Mouse (Mus musculus) lung, embryonic 14.5 days (tissue): ENCODE results near the gene Irs2. TPM values are rescaled to one million over a fixed set of nuclear protein-coding genes. Genes with fewer than 3 reads are reported as not detected.

Experiments
- ATAC-seq: fragments of 200-750 bp; cut with Nextera tagmentation; 2 replicates; pipeline ENCODE4 v1.8.0; 2017; ENCODE audit warnings: mild to moderate bottlenecking, moderate TSS enrichment, moderate library complexity; ENCODE audit not compliant: insufficient read depth
- DNase-seq: peaks from one replicate; pipeline ENCODE4 v3.0.0-alpha.2; 2015
- H3K27ac ChIP-seq: fragments of 300-500 bp; sonication (generic); 2 replicates; pipeline ENCODE4 v1.5.1; 2014; ENCODE audit warnings: low read depth, mild to moderate bottlenecking, moderate library complexity
- H3K27me3 ChIP-seq: fragments of 300-500 bp; sonication (generic); 2 replicates; pipeline ENCODE4 v1.6.1; 2014; ENCODE audit warnings: low read length, control low read depth; ENCODE audit not compliant: insufficient read depth
- H3K36me3 ChIP-seq: fragments of 300-500 bp; sonication (generic); 2 replicates; pipeline ENCODE4 v1.6.1; 2014; ENCODE audit warnings: control low read depth; ENCODE audit not compliant: insufficient read depth
- H3K4me1 ChIP-seq: fragments of 300-500 bp; sonication (generic); 2 replicates; pipeline ENCODE4 v1.6.1; 2014; ENCODE audit warnings: antibody characterized with exemption, control low read depth; ENCODE audit not compliant: insufficient read depth
- H3K4me2 ChIP-seq: fragments of 300-500 bp; sonication (generic); 2 replicates; pipeline ENCODE4 v1.6.1; 2014; ENCODE audit warnings: mild to moderate bottlenecking
- H3K4me3 ChIP-seq: fragments of 300-500 bp; sonication (generic); 2 replicates; pipeline ENCODE4 v1.5.1; 2014; ENCODE audit warnings: low read depth, low read length
- H3K9ac ChIP-seq: fragments of 300-500 bp; sonication (generic); 2 replicates; pipeline ENCODE4 v1.6.1; 2014
- H3K9me3 ChIP-seq: fragments of 300-500 bp; sonication (generic); 2 replicates; pipeline ENCODE4 v1.6.1; 2016; ENCODE audit warnings: low read depth, low read length, control low read depth
- CTCF ChIP-seq: IDR thresholded peaks from 2 replicates; pipeline ENCODE4 v1.5.1; 2016; ENCODE audit warnings: antibody characterized with exemption, low read depth
- WGBS: fragments of 180-500 bp; shearing (Covaris S2); extraction: QIAGEN DNeasy Blood & Tissue Kit; methylation state at CpG from one replicate; pipeline ENCODE4 v1.1.7; 2014; 5-methylcytosine and 5-hydroxymethylcytosine counted together
- polyA plus RNA-seq: library from polyadenylated mRNA; unstranded; fragments of >200 nt; fragmentation: Nextera tagmentation; extraction: Ambion mirVana; gene quantifications from 2 replicates; pipeline ENCODE4 v1.2.1, GENCODE M21; 2014

Irs2 gene
- polyA plus RNA-seq, 1 experiment from 2014 or later: 5.7 TPM

- TF ChIP-seq CTCF: no peak
- H3K4me2 ChIP-seq: no peak overlapping the region
- WGBS: 53% methylated on average over 4 of the region's 4 CpGs
- no peak for ATAC-seq
- H3K36me3 ChIP-seq: no peaks in the 10 kb centered on the region
- no peak overlapping the region for H3K9ac ChIP-seq
- no peaks in the 10 kb centered on the region for H3K9me3 ChIP-seq
- peak; percentile 21 for DNase-seq
- no peaks in the 10 kb centered on the region for H3K27me3 ChIP-seq
- H3K27ac ChIP-seq: no peak overlapping the region
- H3K4me3 ChIP-seq: no peak overlapping the region
- no peaks in the 10 kb centered on the region for H3K4me1 ChIP-seq
These were observed 35.3 kb upstream of the Irs2 start for GRCm38 (mm10) chr8:11043591-11043990.

GRCm38 (mm10) chr8:11042872-11043587 is 34.8 kb upstream of the Irs2 start:
- no peak for ATAC-seq
- H3K27me3 ChIP-seq: no peaks in the 10 kb centered on the region
- no peaks in the 10 kb centered on the region for H3K4me1 ChIP-seq
- no peak overlapping the region for H3K4me2 ChIP-seq
- H3K4me3 ChIP-seq: no peak overlapping the region
- no peak overlapping the region for H3K27ac ChIP-seq
- H3K9me3 ChIP-seq: no peaks in the 10 kb centered on the region
- DNase-seq: no peak
- H3K9ac ChIP-seq: no peak overlapping the region
- WGBS: 73% methylated on average over 9 of the region's 9 CpGs
- no peaks in the 10 kb centered on the region for H3K36me3 ChIP-seq
- TF ChIP-seq CTCF: no peak

DNA sequence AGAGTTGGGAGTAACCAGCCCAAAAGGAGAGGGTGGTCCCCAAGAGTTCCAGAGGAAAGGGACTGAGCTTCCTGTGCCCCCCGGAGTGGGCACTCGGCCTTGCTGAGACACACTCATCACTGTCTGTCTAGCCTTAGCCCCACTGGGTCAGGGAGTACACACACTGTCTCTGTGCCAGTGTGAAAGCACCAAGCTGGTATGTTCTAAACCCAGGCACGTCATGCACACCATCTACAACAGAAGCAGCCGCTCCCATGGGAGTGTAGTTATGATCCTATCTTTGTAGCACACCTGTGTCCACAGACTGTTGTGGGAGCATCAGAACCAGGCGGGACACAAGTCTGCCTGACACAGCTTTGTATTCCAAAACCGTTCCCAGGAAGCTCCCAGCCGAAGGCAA is 31.8 kb upstream of the Irs2 start:
- Histone ChIP-seq H3K4me1 (no peaks in the 10 kb centered on the region), H3K27me3 (no peaks in the 10 kb centered on the region), H3K36me3 (no peaks in the 10 kb centered on the region), H3K4me3 (no peak overlapping the region), H3K27ac (no peak overlapping the region), H3K9me3 (no peaks in the 10 kb centered on the region), H3K9ac (no peak overlapping the region), H3K4me2 (no peak overlapping the region)
- DNase-seq (no peak), ATAC-seq (no peak)
- TF ChIP-seq CTCF: no peak
- 78% methylated on average over 7 of the region's 7 CpGs for WGBS

DNA sequence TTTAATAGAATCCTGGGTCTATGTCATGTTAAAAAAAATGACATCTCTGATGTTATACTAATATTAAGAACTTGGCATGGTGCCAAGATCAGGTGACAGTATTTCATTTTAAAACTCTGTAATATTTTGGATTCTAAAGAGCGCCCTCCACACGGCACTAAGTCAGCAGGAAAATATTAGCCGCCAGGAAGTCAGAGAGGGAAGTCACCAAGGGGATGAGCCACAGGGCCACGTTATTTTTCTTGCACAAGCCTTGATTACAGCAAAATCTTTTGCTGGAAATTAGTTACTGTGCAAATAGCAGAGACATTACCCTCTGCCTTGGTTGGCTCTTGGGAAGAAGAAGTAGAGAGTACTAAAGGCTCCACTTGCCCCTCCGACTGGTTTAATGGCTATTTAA is 30.5 kb upstream of the Irs2 start:
- ATAC-seq (no peak), DNase-seq (no peak)
- no peaks in the 10 kb centered on the region for H3K4me1 ChIP-seq
- TF ChIP-seq CTCF: no peak
- no peak overlapping the region for H3K27ac ChIP-seq
- H3K9me3 ChIP-seq: no peaks in the 10 kb centered on the region
- no peak overlapping the region for H3K4me2 ChIP-seq
- no peak overlapping the region for H3K4me3 ChIP-seq
- no peak overlapping the region for H3K9ac ChIP-seq
- H3K36me3 ChIP-seq: no peaks in the 10 kb centered on the region
- 67% methylated on average over 5 of the region's 5 CpGs for WGBS
- no peaks in the 10 kb centered on the region for H3K27me3 ChIP-seq

- no peak overlapping the region for H3K9ac ChIP-seq
- no peak overlapping the region for H3K4me3 ChIP-seq
- H3K36me3 ChIP-seq: no peaks in the 10 kb centered on the region
- ATAC-seq (no peak), DNase-seq (no peak)
- no peak overlapping the region for H3K27ac ChIP-seq
- no peaks in the 10 kb centered on the region for H3K9me3 ChIP-seq
- TF ChIP-seq CTCF: no peak
- no peaks in the 10 kb centered on the region for H3K4me1 ChIP-seq
- H3K4me2 ChIP-seq: no peak overlapping the region
- 84% methylated on average over 5 of the region's 5 CpGs for WGBS
- H3K27me3 ChIP-seq: no peaks in the 10 kb centered on the region
These were observed 30.1 kb upstream of the Irs2 start for GRCm38 (mm10) chr8:11038367-11038766.

DNA sequence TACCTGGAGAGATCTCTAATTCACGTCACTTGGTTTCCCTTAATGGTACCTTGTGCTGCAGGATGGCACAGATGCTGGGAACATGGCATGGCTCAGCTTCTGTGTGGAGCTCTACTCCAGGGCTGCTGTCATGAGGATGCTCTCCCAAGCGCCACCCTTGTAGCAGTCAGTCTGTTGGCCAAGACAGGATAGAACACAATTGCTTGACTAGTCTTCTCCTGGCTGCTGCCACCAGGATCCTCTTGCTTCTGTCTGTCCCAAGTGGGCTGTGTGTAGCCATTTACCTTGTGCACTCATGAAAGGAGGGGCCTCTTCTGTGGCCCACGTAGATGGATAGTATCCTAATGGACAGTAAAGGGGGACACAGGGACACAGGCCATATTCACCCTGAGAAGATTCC is 28.5 kb upstream of the Irs2 start:
- TF ChIP-seq CTCF: no peak
- DNase-seq (no peak), ATAC-seq (no peak)
- Histone ChIP-seq H3K36me3 (no peaks in the 10 kb centered on the region), H3K4me1 (no peaks in the 10 kb centered on the region), H3K9ac (no peak overlapping the region), H3K4me3 (no peak overlapping the region), H3K27me3 (no peaks in the 10 kb centered on the region), H3K27ac (no peak overlapping the region), H3K9me3 (no peaks in the 10 kb centered on the region), H3K4me2 (no peak overlapping the region)
- WGBS: 91% methylated on average over 3 of the region's 3 CpGs

DNA sequence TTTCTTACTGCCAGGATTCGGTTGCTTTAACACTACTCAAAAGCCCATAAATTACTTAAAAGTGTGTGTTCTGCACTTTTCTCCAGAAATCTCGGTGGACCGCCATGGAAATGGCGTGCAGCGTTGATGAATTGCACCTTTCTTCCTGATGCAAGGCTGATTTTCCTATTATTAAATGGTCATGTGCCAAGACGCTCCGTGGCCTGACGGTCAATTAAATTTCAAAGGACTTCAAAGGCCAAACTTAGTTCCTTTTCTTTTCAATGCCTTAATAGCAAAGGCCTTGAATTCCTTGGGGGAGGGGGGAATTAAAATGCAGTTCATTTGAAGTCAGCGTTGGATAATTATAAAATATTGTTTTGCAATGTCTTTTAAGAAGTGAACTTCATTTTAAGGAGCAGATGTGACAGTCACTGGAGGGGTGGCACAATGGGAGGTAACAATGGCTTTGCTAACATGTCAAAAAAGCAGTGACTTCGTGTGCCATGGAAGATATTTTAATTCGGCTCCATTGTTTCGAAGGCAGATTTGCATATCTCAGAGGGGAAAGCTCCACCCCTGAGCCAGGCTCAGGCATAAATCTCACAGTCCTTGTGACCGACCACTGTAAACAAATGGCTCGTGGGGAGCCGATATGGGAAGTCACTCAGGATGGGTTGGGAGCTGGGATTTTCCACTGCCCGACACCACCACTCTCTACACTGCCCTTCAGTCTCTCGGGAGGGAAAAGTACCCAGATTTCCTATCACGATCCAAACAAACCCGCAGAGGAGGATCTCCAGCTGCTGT is 27.6 kb upstream of the Irs2 start:
- no peak overlapping the region for H3K4me3 ChIP-seq

More for the DNA sequence above, 27.6 kb upstream of the Irs2 start:
- Histone ChIP-seq H3K27me3 (no peaks in the 10 kb centered on the region), H3K36me3 (no peaks in the 10 kb centered on the region), H3K4me2 (peak overlapping the region; percentile 41), H3K9me3 (no peaks in the 10 kb centered on the region), H3K9ac (no peak overlapping the region), H3K4me1 (no peaks in the 10 kb centered on the region), H3K27ac (no peak overlapping the region)
- no peak for TF ChIP-seq CTCF
- 23% methylated on average over 19 of the region's 19 CpGs for WGBS
- ATAC-seq (peak; percentile 52; the same call in 1 of the 2 replicates), DNase-seq (peak; percentile 47)
